Mouse (Mus musculus) lung, adult 2 months (tissue): ENCODE measurements around the gene Enho.

Experiments used
- CTCF ChIP-seq: fragments of 200-500 bp; IDR thresholded peaks from 2 replicates; pipeline ENCODE4 v1.5.1; 2011; ENCODE audit warnings: mild to moderate bottlenecking, low read length, control low read depth; ENCODE audit not compliant: insufficient read depth
- POLR2A ChIP-seq: fragments of 200-500 bp; IDR thresholded peaks from 2 replicates; pipeline ENCODE4 v1.6.1; 2011; ENCODE audit warnings: low read depth, mild to moderate bottlenecking, control low read depth, low read length, borderline replicate concordance; ENCODE audit errors: extremely low read depth

DNA sequence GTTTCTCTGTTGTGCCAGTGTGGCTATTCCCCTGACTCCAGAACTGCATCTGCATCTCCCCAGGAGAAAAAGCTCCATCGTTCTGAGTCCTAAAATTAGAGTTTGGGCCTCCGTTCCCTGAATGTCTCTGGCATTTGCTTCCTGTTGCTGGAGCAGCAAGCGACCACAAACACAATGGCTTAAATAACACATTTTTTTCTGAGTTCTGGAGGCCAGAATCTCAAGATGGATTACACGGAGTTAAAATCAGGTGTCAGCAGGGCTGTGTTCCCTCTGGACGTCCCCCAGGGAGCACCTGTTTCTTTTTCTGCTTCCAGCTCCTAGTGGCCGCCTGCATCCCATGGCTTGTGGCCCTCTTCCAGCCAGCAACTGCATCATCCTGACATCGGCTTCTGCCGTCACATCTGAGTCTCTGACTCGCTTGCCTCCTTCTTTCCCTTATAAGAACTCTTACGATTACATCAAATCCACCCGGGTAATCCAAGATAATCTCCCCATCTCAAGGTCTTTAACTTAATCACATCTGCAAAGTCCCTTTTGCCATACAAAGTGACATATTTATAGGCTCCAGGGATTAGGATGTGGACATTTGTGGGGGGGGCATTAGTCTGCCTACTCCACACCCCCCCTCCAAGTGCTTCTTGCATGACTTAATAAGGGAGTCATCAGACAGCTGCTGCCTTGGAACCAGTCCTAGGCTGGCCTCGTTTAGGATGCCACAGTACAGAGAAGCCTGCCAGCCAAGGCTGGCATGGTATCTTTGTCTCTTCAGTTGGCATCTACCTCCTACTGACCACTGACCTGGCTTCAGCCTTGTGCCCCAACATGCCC lies 21.0 kb downstream of the Enho start:
- no peak for TF ChIP-seq CTCF
- TF ChIP-seq POLR2A = no peak
